Mouse (Mus musculus): Measurements from ENCODE around the gene Zfp706. TPM values are rescaled to one million over a fixed set of nuclear protein-coding genes. Genes with fewer than 3 reads are reported as not detected.
A peak's percentile ranks its signal among the peaks of the same experiment; 100 is the strongest.

Zfp706 gene
- polyA plus RNA-seq, 1 experiment from 2014 or later: 511 TPM

DNA sequence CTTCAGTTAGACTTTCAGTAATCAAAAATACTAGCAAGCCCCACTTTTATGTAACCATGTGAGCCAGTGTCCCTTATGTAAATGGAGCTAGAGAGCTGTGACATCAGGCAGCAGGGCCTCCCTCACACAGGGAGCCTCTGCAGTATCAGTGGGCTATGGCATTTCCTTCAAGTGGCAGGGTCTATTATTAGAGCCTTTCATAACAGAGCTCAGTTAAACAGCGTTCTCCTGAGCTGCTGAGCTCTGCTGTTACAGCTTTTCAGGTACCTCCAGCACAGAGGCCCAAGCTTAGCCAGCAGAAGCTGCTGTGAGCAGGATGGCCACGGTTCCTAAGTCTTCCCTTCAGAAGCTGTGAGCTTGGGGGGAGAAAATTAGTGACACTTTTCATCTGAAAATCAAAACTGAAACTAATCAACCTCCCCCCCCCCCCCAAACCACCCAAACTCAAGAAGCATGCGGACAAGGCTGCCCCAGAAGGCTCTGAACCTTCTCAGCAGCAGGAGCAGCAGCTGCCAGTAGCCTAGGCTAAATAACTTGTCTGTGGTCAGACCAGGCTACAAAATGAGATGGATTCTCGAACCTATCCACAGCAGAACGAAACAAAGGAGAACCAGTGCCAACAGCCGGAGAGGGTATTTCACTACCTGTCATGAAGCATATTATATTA lies 20.2 kb downstream of the Zfp706 start:
- Histone ChIP-seq H3K36me3 (replicated peaks) (peaks cover 3% of the 10 kb centered on the region; the same call in 1 of the 2 replicates), H3K4me1 (peaks cover 20% of the 10 kb centered on the region), H3K9me3 (no peaks in the 10 kb centered on the region), H3K27me3 (replicated peaks; ENCODE audit: low read depth, poor library complexity, severe bottlenecking) (no peaks in the 10 kb centered on the region), H3K4me3 (no peak overlapping the region), H3K27ac (replicated peaks) (no peak overlapping the region)
- no peak for DNase-seq (ENCODE audit: low spot score)
- 73% methylated on average over 6 of the region's 6 CpGs for WGBS

GRCm38 (mm10) chr15:36985567-36985925 lies 22.0 kb downstream of the Zfp706 start:
- Histone ChIP-seq H3K27me3 (replicated peaks; ENCODE audit: low read depth, poor library complexity, severe bottlenecking) (no peaks in the 10 kb centered on the region), H3K36me3 (replicated peaks) (no peaks in the 10 kb centered on the region), H3K9me3 (no peaks in the 10 kb centered on the region), H3K4me3 (no peak overlapping the region), H3K27ac (replicated peaks) (no peak overlapping the region), H3K4me1 (peaks cover 29% of the 10 kb centered on the region)
- WGBS: 81% methylated on average over 6 of the region's 6 CpGs
- DNase-seq (ENCODE audit: low spot score): no peak

DNA sequence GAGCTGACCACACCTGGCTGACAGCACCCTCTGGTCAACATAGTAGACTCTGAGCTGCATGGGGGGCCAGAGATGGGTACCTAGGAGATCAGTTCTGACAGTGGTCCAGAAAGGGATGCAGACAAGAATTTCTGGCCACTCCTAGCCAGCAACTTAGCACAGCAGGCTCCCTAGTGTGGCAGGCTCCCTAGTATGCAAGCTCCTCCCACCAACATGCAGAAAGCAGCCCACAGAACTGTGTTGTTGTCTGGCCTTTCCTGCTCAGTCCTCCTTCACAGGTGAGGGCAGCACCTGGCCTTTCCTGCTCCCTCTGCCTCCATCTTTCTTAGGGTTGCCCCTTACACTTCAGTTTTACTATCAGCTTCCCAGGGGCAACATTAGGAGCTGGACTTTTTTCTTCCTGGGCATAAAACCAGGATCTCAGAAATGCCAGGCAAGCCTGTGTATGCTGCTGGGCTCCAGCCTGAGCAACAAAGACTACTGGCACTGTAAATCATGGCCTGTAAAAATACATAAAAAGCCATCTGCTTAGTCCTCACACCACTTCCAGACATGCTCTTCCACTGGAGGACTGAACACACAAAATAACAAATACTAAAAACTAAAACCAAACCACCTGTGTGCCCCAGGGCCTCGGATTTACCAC lies 22.5 kb downstream of the Zfp706 start:
- Histone ChIP-seq H3K4me1 (peaks cover 34% of the 10 kb centered on the region), H3K36me3 (replicated peaks) (no peaks in the 10 kb centered on the region), H3K27ac (replicated peaks) (no peak overlapping the region), H3K4me3 (no peak overlapping the region), H3K9me3 (no peaks in the 10 kb centered on the region), H3K27me3 (replicated peaks; ENCODE audit: low read depth, poor library complexity, severe bottlenecking) (no peaks in the 10 kb centered on the region)
- WGBS: 83% methylated on average over 1 of the region's 1 CpGs
- no peak for DNase-seq (ENCODE audit: low spot score)

GRCm38 (mm10) chr15:36983455-36983854 lies 24.1 kb downstream of the Zfp706 start:
- peaks cover 40% of the 10 kb centered on the region for H3K4me1 ChIP-seq
- 68% methylated on average over 3 of the region's 3 CpGs for WGBS
- DNase-seq (ENCODE audit: low spot score): no peak
- H3K9me3 ChIP-seq: no peaks in the 10 kb centered on the region
- H3K27me3 ChIP-seq (replicated peaks; ENCODE audit: low read depth, poor library complexity, severe bottlenecking): no peaks in the 10 kb centered on the region
- no peaks in the 10 kb centered on the region for H3K36me3 ChIP-seq (replicated peaks)
- H3K4me3 ChIP-seq: no peak overlapping the region
- no peak overlapping the region for H3K27ac ChIP-seq (replicated peaks)

DNA sequence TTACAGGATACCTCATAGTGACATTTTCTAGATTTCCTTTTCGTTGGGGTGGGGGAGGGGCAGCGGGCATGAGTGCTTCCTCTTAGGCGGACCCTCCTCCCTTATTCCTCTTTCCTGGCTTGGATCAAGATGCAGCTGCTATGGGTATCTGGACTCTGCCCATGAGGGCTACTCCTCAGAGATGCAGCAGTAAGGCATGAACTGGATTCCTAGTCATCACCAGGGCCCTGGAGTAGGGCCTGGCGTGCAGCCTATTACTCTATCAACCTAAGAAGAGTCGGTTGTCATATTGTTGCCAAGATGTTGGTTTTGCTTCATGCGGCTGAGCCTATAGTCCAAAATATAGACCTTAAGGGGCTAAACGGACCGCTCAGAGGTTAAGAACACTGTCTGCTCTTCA lies 27.3 kb downstream of the Zfp706 start:
- no peak for DNase-seq (ENCODE audit: low spot score)
- 42% methylated on average over 8 of the region's 8 CpGs for WGBS
- Histone ChIP-seq H3K27me3 (replicated peaks; ENCODE audit: low read depth, poor library complexity, severe bottlenecking) (no peaks in the 10 kb centered on the region), H3K36me3 (replicated peaks) (no peaks in the 10 kb centered on the region), H3K4me1 (peaks cover 31% of the 10 kb centered on the region), H3K4me3 (peak overlapping the region; percentile 55), H3K27ac (replicated peaks) (peak overlapping the region; percentile 68), H3K9me3 (no peaks in the 10 kb centered on the region)

- DNase-seq (ENCODE audit: low spot score): peak; percentile 85
- no peaks in the 10 kb centered on the region for H3K27me3 ChIP-seq (replicated peaks; ENCODE audit: low read depth, poor library complexity, severe bottlenecking)
- peak overlapping the region; percentile 55 for H3K4me3 ChIP-seq
- peaks cover 33% of the 10 kb centered on the region for H3K4me1 ChIP-seq
- WGBS: 6% methylated on average over 20 of the region's 20 CpGs
- H3K36me3 ChIP-seq (replicated peaks): no peaks in the 10 kb centered on the region
- no peaks in the 10 kb centered on the region for H3K9me3 ChIP-seq
- H3K27ac ChIP-seq (replicated peaks): peak overlapping the region; percentile 68; the same call in 1 of the 2 replicates
Measured at GRCm38 (mm10) chr15:36979488-36980201, 27.9 kb downstream of the Zfp706 start.

- H3K27ac ChIP-seq (replicated peaks): no peak overlapping the region
- H3K9me3 ChIP-seq: no peaks in the 10 kb centered on the region
- H3K27me3 ChIP-seq (replicated peaks; ENCODE audit: low read depth, poor library complexity, severe bottlenecking): no peaks in the 10 kb centered on the region
- H3K36me3 ChIP-seq (replicated peaks): no peaks in the 10 kb centered on the region
- WGBS: 39% methylated on average over 5 of the region's 5 CpGs
- peaks cover 37% of the 10 kb centered on the region for H3K4me1 ChIP-seq
- DNase-seq (ENCODE audit: low spot score): no peak
- H3K4me3 ChIP-seq: peak overlapping the region; percentile 55
Measured at GRCm38 (mm10) chr15:36979159-36979487, 28.4 kb downstream of the Zfp706 start.

DNA sequence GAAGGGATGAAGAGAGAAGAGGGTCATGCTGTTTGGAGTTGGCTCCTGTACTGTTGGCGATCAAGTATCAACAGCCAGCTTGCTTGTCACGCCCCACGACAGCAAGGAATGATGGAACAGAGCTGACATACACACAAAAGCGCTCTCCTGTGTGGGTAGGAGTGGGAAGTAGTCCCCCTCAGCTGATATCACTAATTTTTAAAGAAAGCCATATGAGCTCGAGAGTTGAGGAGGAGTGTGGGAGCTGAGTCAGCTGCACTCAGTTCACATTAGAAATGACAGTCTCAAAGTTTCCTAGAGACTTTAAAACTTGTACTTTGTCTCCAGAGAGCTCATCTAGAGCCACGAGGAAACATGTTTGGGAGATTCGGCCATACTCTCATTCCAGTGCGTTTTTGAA lies 29.8 kb downstream of the Zfp706 start:
- WGBS: 82% methylated on average over 8 of the region's 8 CpGs
- Histone ChIP-seq H3K4me1 (peaks cover 30% of the 10 kb centered on the region), H3K27ac (replicated peaks) (no peak overlapping the region), H3K9me3 (no peaks in the 10 kb centered on the region), H3K27me3 (replicated peaks; ENCODE audit: low read depth, poor library complexity, severe bottlenecking) (no peaks in the 10 kb centered on the region), H3K4me3 (no peak overlapping the region), H3K36me3 (replicated peaks) (no peaks in the 10 kb centered on the region)
- no peak for DNase-seq (ENCODE audit: low spot score)

GRCm38 (mm10) chr15:36975690-36976089 lies 31.9 kb downstream of the Zfp706 start:
- H3K27ac ChIP-seq (replicated peaks): no peak overlapping the region
- no peak for DNase-seq (ENCODE audit: low spot score)
- H3K4me3 ChIP-seq: no peak overlapping the region
- no peaks in the 10 kb centered on the region for H3K9me3 ChIP-seq
- WGBS: 80% methylated on average over 5 of the region's 5 CpGs
- H3K36me3 ChIP-seq (replicated peaks): no peaks in the 10 kb centered on the region
- H3K4me1 ChIP-seq: peaks cover 22% of the 10 kb centered on the region
- H3K27me3 ChIP-seq (replicated peaks; ENCODE audit: low read depth, poor library complexity, severe bottlenecking): no peaks in the 10 kb centered on the region

DNA sequence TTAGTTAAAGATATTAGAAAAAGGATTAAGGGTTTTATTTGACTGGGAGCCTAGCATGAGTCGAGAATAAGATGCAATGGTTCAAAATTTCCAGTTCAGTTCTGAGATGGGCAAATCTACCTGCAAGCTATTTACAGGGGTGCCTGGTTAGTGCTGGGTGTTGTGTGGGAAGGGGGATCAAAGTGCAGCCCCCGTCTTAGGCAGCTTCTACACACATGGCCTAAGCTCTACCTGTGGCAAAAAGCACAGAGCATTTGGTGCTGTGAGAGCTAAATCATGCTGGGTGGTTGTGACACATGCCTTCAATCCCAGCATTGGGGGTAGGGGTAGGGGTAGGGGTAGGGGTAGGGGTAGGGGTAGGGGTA lies 32.3 kb downstream of the Zfp706 start:
- DNase-seq (ENCODE audit: low spot score): no peak
- Histone ChIP-seq H3K27ac (replicated peaks) (no peak overlapping the region), H3K9me3 (no peaks in the 10 kb centered on the region), H3K27me3 (replicated peaks; ENCODE audit: low read depth, poor library complexity, severe bottlenecking) (no peaks in the 10 kb centered on the region), H3K4me3 (no peak overlapping the region), H3K36me3 (replicated peaks) (no peaks in the 10 kb centered on the region), H3K4me1 (peaks cover 17% of the 10 kb centered on the region)
- WGBS: 76% methylated on average over 2 of the region's 2 CpGs

DNA sequence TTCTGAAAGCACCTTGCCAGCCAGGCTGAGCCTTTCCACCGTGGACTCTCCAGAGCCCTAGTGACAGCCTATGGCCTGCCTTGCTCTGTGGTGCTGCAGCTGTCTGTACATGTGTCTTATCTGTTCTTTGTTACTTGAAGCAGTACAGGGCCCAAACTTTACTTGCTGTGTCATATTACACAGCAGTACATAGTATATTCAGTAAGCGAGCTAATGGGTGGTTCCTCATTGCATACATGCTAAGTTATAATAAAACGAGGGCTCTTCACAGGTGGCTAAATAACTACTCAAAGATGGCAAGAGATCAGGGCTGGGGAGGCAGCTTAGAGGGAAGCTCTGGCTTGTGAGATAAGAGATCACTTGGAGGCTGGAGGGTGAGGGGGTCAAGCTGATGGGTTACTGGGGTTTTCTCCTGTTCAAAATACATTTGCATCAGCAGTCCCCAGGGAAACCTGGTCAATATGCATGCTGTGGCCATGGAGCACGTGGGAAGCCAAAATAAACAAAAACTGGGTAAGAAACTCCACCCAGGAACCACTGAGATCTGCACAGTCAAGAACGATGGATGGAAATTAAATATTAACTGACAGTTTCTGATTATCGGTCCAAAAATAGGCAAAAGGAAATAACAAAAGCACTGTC lies 32.8 kb downstream of the Zfp706 start:
- no peak for DNase-seq (ENCODE audit: low spot score)
- WGBS: 72% methylated on average over 6 of the region's 6 CpGs
- H3K27ac ChIP-seq (replicated peaks): no peak overlapping the region

GRCm38 (mm10) chr15:36973714-36974113 lies 33.9 kb downstream of the Zfp706 start:
- H3K36me3 ChIP-seq (replicated peaks): no peaks in the 10 kb centered on the region
- H3K4me3 ChIP-seq: no peak overlapping the region
- H3K27ac ChIP-seq (replicated peaks): no peak overlapping the region
- peaks cover 6% of the 10 kb centered on the region; the same call in 1 of the 2 replicates for H3K4me1 ChIP-seq
- DNase-seq (ENCODE audit: low spot score): no peak
- 84% methylated on average over 7 of the region's 7 CpGs for WGBS
- no peaks in the 10 kb centered on the region for H3K9me3 ChIP-seq
- peaks cover 8% of the 10 kb centered on the region; the same call in 1 of the 2 replicates for H3K27me3 ChIP-seq (replicated peaks; ENCODE audit: low read depth, poor library complexity, severe bottlenecking)

More for the DNA sequence above, 32.8 kb downstream of the Zfp706 start:
- H3K4me3 ChIP-seq: no peak overlapping the region
- H3K4me1 ChIP-seq: peaks cover 12% of the 10 kb centered on the region
- no peaks in the 10 kb centered on the region for H3K9me3 ChIP-seq
- H3K27me3 ChIP-seq (replicated peaks; ENCODE audit: low read depth, poor library complexity, severe bottlenecking): no peaks in the 10 kb centered on the region
- H3K36me3 ChIP-seq (replicated peaks): no peaks in the 10 kb centered on the region

All from embryonic facial prominence, embryonic 10.5 days (tissue).